Mouse (Mus musculus) hindbrain, embryonic 13.5 days (tissue): ENCODE data around the gene Zfp362. TPM values are rescaled to one million over a fixed set of nuclear protein-coding genes. Genes with fewer than 3 reads are reported as not detected.

Experiments used
- ATAC-seq: fragments of 200-750 bp; cut with Nextera tagmentation; 2 replicates; pipeline ENCODE4 v1.8.0; 2017; ENCODE audit warnings: moderate TSS enrichment; ENCODE audit not compliant: low FRiP score
- H3K27ac ChIP-seq: fragments of 300-500 bp; sonication (generic); 2 replicates; pipeline ENCODE4 v1.5.1; 2015; ENCODE audit warnings: inconsistent platforms, mild to moderate bottlenecking, moderate library complexity
- H3K27me3 ChIP-seq: fragments of 300-500 bp; sonication (generic); 2 replicates; pipeline ENCODE4 v1.6.1; 2015; ENCODE audit warnings: mild to moderate bottlenecking, inconsistent platforms
- H3K36me3 ChIP-seq: fragments of 300-500 bp; sonication (generic); 2 replicates; pipeline ENCODE4 v1.6.1; 2015; ENCODE audit warnings: mild to moderate bottlenecking, inconsistent platforms
- H3K4me1 ChIP-seq: fragments of 300-500 bp; sonication (generic); replicated peaks from 2 replicates; pipeline ENCODE4 v1.6.1; 2015; ENCODE audit warnings: inconsistent platforms
- H3K4me2 ChIP-seq: fragments of 300-500 bp; sonication (generic); 2 replicates; pipeline ENCODE4 v1.6.1; 2015; ENCODE audit warnings: inconsistent platforms, mild to moderate bottlenecking, moderate library complexity
- H3K4me3 ChIP-seq: fragments of 300-500 bp; sonication (generic); 2 replicates; pipeline ENCODE4 v1.5.1; 2015; ENCODE audit warnings: mild to moderate bottlenecking, inconsistent platforms
- H3K9ac ChIP-seq: fragments of 300-500 bp; sonication (generic); 2 replicates; pipeline ENCODE4 v1.6.1; 2015; ENCODE audit warnings: mild to moderate bottlenecking, inconsistent platforms
- H3K9me3 ChIP-seq: fragments of 300-500 bp; sonication (generic); 2 replicates; pipeline ENCODE4 v1.6.1; 2016; ENCODE audit warnings: inconsistent platforms
- WGBS: fragments of 180-500 bp; shearing (Covaris S2); methylation state at CpG from one replicate; pipeline ENCODE4 v1.1.7; 2015; 5-methylcytosine and 5-hydroxymethylcytosine counted together
- polyA plus RNA-seq: library from polyadenylated mRNA; unstranded; fragments of >200 nt; fragmentation: Nextera tagmentation; extraction: Ambion mirVana; gene quantifications from 2 replicates; pipeline ENCODE4 v1.2.1, GENCODE M21; 2015

The Zfp362 gene
- polyA plus RNA-seq, 1 experiment from 2014 or later = 36.9 TPM

- Histone ChIP-seq H3K27ac (peak overlapping the region; percentile 89), H3K9me3 (no peaks in the 10 kb centered on the region), H3K9ac (peak overlapping the region; percentile 67), H3K4me3 (peak overlapping the region; percentile 2; the same call in 1 of the 2 replicates), H3K4me1 (peaks cover 90% of the 10 kb centered on the region), H3K36me3 (peaks cover 24% of the 10 kb centered on the region), H3K27me3 (no peaks in the 10 kb centered on the region), H3K4me2 (peak overlapping the region; percentile 41)
- peak; percentile 65 for ATAC-seq
- WGBS = 16% methylated on average over 5 of the region's 5 CpGs
These were observed 71.6 kb downstream of the Zfp362 start for GRCm38 (mm10) chr4:128734217-128734616.

GRCm38 (mm10) chr4:128733496-128733895 lies 72.3 kb downstream of the Zfp362 start:
- no peak for ATAC-seq
- H3K4me3 ChIP-seq = 0 out of 2 replicates have a peak overlapping the region, but pooled peaks have one; percentile 2
- peaks cover 24% of the 10 kb centered on the region for H3K36me3 ChIP-seq
- peak overlapping the region; percentile 41 for H3K4me2 ChIP-seq
- H3K9me3 ChIP-seq = no peaks in the 10 kb centered on the region
- no peaks in the 10 kb centered on the region for H3K27me3 ChIP-seq
- WGBS = 30% methylated on average over 6 of the region's 6 CpGs
- H3K9ac ChIP-seq = peak overlapping the region; percentile 67
- peaks cover 97% of the 10 kb centered on the region for H3K4me1 ChIP-seq
- peak overlapping the region; percentile 89 for H3K27ac ChIP-seq

GRCm38 (mm10) chr4:128732794-128733193 lies 73.1 kb downstream of the Zfp362 start:
- Histone ChIP-seq H3K9me3 (no peaks in the 10 kb centered on the region), H3K36me3 (peaks cover 19% of the 10 kb centered on the region), H3K9ac (no peak overlapping the region), H3K4me2 (no peak overlapping the region; the same call in 1 of the 2 replicates), H3K27ac (peak overlapping the region; percentile 89; the same call in 1 of the 2 replicates), H3K4me3 (no peak overlapping the region), H3K27me3 (no peaks in the 10 kb centered on the region), H3K4me1 (peaks cover 92% of the 10 kb centered on the region)
- no peak for ATAC-seq
- WGBS = 43% methylated on average over 5 of the region's 5 CpGs

GRCm38 (mm10) chr4:128730271-128730670 lies 75.6 kb downstream of the Zfp362 start:
- H3K4me1 ChIP-seq = peaks cover 85% of the 10 kb centered on the region
- WGBS = 43% methylated on average over 6 of the region's 6 CpGs
- no peak for ATAC-seq

GRCm38 (mm10) chr4:128729709-128730037 lies 76.2 kb downstream of the Zfp362 start:
- H3K4me2 ChIP-seq = peak overlapping the region; percentile 83
- no peak for ATAC-seq
- peak overlapping the region; percentile 100 for H3K9ac ChIP-seq
- H3K9me3 ChIP-seq = no peaks in the 10 kb centered on the region
- peak overlapping the region; percentile 96 for H3K27ac ChIP-seq
- H3K4me3 ChIP-seq = peak overlapping the region; percentile 99
- peaks cover 8% of the 10 kb centered on the region for H3K36me3 ChIP-seq
- H3K4me1 ChIP-seq = peaks cover 83% of the 10 kb centered on the region
- no peaks in the 10 kb centered on the region for H3K27me3 ChIP-seq
- WGBS = 15% methylated on average over 5 of the region's 5 CpGs

More at GRCm38 (mm10) chr4:128730271-128730670, 75.6 kb downstream of the Zfp362 start:
- peak overlapping the region; percentile 96 for H3K27ac ChIP-seq
- H3K27me3 ChIP-seq = no peaks in the 10 kb centered on the region
- peak overlapping the region; percentile 83 for H3K4me2 ChIP-seq
- H3K9ac ChIP-seq = peak overlapping the region; percentile 100
- no peaks in the 10 kb centered on the region for H3K9me3 ChIP-seq
- H3K36me3 ChIP-seq = peaks cover 10% of the 10 kb centered on the region
- peak overlapping the region; percentile 99 for H3K4me3 ChIP-seq

- ATAC-seq = no peak
- peak overlapping the region; percentile 96 for H3K27ac ChIP-seq
- H3K9ac ChIP-seq = peak overlapping the region; percentile 100
- H3K4me2 ChIP-seq = peak overlapping the region; percentile 83
- no peaks in the 10 kb centered on the region for H3K27me3 ChIP-seq
- peaks cover 81% of the 10 kb centered on the region for H3K4me1 ChIP-seq
- peak overlapping the region; percentile 99 for H3K4me3 ChIP-seq
- H3K36me3 ChIP-seq = peaks cover 8% of the 10 kb centered on the region
- WGBS = 5% methylated on average over 15 of the region's 15 CpGs
- H3K9me3 ChIP-seq = no peaks in the 10 kb centered on the region
These were observed 76.7 kb downstream of the Zfp362 start for GRCm38 (mm10) chr4:128729033-128729708.

- peaks cover 8% of the 10 kb centered on the region for H3K36me3 ChIP-seq
- WGBS = 1% methylated on average over 5 of the region's 5 CpGs
- peaks cover 76% of the 10 kb centered on the region for H3K4me1 ChIP-seq
- H3K9ac ChIP-seq = peak overlapping the region; percentile 100
- no peaks in the 10 kb centered on the region for H3K27me3 ChIP-seq
- H3K4me2 ChIP-seq = peak overlapping the region; percentile 83
- ATAC-seq = no peak
- peak overlapping the region; percentile 96 for H3K27ac ChIP-seq
- peak overlapping the region; percentile 99 for H3K4me3 ChIP-seq
- no peaks in the 10 kb centered on the region for H3K9me3 ChIP-seq
These were observed 77.4 kb downstream of the Zfp362 start for GRCm38 (mm10) chr4:128728431-128728851.

- Histone ChIP-seq H3K36me3 (peaks cover 12% of the 10 kb centered on the region), H3K4me2 (peak overlapping the region; percentile 83), H3K27ac (peak overlapping the region; percentile 96), H3K27me3 (no peaks in the 10 kb centered on the region), H3K4me3 (peak overlapping the region; percentile 99), H3K9me3 (no peaks in the 10 kb centered on the region), H3K4me1 (peaks cover 70% of the 10 kb centered on the region), H3K9ac (peak overlapping the region; percentile 100)
- under 1% methylated on average over 65 of the region's 65 CpGs for WGBS
- peak; percentile 62 for ATAC-seq
These were observed 78.0 kb downstream of the Zfp362 start for GRCm38 (mm10) chr4:128727721-128728430.

- Histone ChIP-seq H3K9me3 (no peaks in the 10 kb centered on the region), H3K27me3 (no peaks in the 10 kb centered on the region), H3K36me3 (peaks cover 13% of the 10 kb centered on the region), H3K4me1 (peaks cover 67% of the 10 kb centered on the region), H3K4me2 (peak overlapping the region; percentile 83), H3K27ac (peak overlapping the region; percentile 96), H3K9ac (peak overlapping the region; percentile 100), H3K4me3 (peak overlapping the region; percentile 99)
- peak; percentile 87 for ATAC-seq
- 3% methylated on average over 48 of the region's 68 CpGs for WGBS
These were observed 78.7 kb downstream of the Zfp362 start for GRCm38 (mm10) chr4:128727019-128727720.

GRCm38 (mm10) chr4:128724059-128724458 lies 81.8 kb downstream of the Zfp362 start:
- no peak for ATAC-seq
- Histone ChIP-seq H3K27me3 (no peaks in the 10 kb centered on the region), H3K4me1 (peaks cover 68% of the 10 kb centered on the region), H3K27ac (no peak overlapping the region), H3K9me3 (no peaks in the 10 kb centered on the region), H3K9ac (0 out of 2 replicates have a peak overlapping the region, but pooled peaks have one; percentile 3), H3K4me3 (no peak overlapping the region), H3K36me3 (0 out of 2 replicates have a peak, but pooled peaks cover 5% of the 10 kb centered on the region), H3K4me2 (no peak overlapping the region)
- WGBS = 63% methylated on average over 7 of the region's 7 CpGs

GRCm38 (mm10) chr4:128723431-128723830 lies 82.4 kb downstream of the Zfp362 start:
- H3K4me2 ChIP-seq = no peak overlapping the region
- H3K4me1 ChIP-seq = peaks cover 65% of the 10 kb centered on the region
- no peaks in the 10 kb centered on the region for H3K27me3 ChIP-seq
- no peak for ATAC-seq
- H3K36me3 ChIP-seq = 0 out of 2 replicates have a peak, but pooled peaks cover 5% of the 10 kb centered on the region
- 73% methylated on average over 13 of the region's 13 CpGs for WGBS
- no peak overlapping the region for H3K27ac ChIP-seq
- H3K4me3 ChIP-seq = no peak overlapping the region
- 0 out of 2 replicates have a peak overlapping the region, but pooled peaks have one; percentile 3 for H3K9ac ChIP-seq
- no peaks in the 10 kb centered on the region for H3K9me3 ChIP-seq
